Comparison of ENCODE assay signal across 7 mouse cellular contexts in genomic region chr7:126582759-126583158, GRCm38 (mm10). TPM values are rescaled to one million over a fixed set of nuclear protein-coding genes. Genes with fewer than 3 reads are reported as not detected.
DNase-seq lines count a peak whose midpoint lies in the region; ATAC-seq and TF ChIP-seq lines count a peak whose summit lies in the region.

No protein-coding gene starts in this region.

- DNase-seq in spleen, adult 2 months (ENCODE audit: low read depth in 1 of 2, low spot score in 2 of 2), result peak in 1 of 2 experiments; percentile 11
- DNase-seq in spleen, postnatal 10 days (ENCODE audit: low spot score in 2 of 2), result no peak
- DNase-seq in cerebellum, adult 8-10 months, result peak; percentile 40
- DNase-seq in forebrain, postnatal 0 days, result no peak
- DNase-seq in kidney, postnatal 36 days, result peak; percentile 44 to 59
- peak; percentile 47 for DNase-seq in mesoderm, embryonic 11.5 days (ENCODE audit: low read depth, low spot score)
- DNase-seq in thymus, postnatal 4 days, result peak; percentile 43

- no peak overlapping the region for H3K27ac ChIP-seq in spleen, adult 2 months (ENCODE audit: insufficient read depth, low read length)
- H3K27ac ChIP-seq in forebrain, postnatal 0 days (ENCODE audit: low read depth, low read length), result no peak overlapping the region; the same call in 1 of the 2 replicates

- H3K4me1 ChIP-seq in spleen, adult 2 months (ENCODE audit: control insufficient read depth, insufficient read depth, insufficient read length), result peaks cover 5% of the 10 kb centered on the region; the same call in 1 of the 2 replicates
- H3K4me1 ChIP-seq in forebrain, postnatal 0 days (ENCODE audit: insufficient read depth), result peaks cover 9% of the 10 kb centered on the region

- H3K4me3 ChIP-seq in spleen, adult 2 months (ENCODE audit: extremely low read depth, insufficient read depth, insufficient read length), result peak overlapping the region; percentile 94
- H3K4me3 ChIP-seq in forebrain, postnatal 0 days (ENCODE audit: low read depth, low read length), result peak overlapping the region; percentile 66

- TF ChIP-seq POLR2A in spleen, adult 2 months (IDR thresholded peaks at IDR 0.05; ENCODE audit: low read depth, low read length), result no peak

- no peaks in the 10 kb centered on the region for H3K9me3 ChIP-seq in forebrain, postnatal 0 days (ENCODE audit: low read length)

- no peak for TF ChIP-seq CTCF in spleen, adult 2 months (IDR thresholded peaks at IDR 0.05; ENCODE audit: extremely low read depth, insufficient read depth, insufficient read length, insufficient replicate concordance)
- no peak for TF ChIP-seq CTCF in forebrain, postnatal 0 days (IDR thresholded peaks at IDR 0.05; ENCODE audit: low read depth)

- 23% methylated on average over 20 of the region's 20 CpGs for WGBS in spleen, adult 2 months
- under 1% methylated on average over 20 of the region's 20 CpGs for WGBS in forebrain, postnatal 0 days

- no peaks in the 10 kb centered on the region for H3K27me3 ChIP-seq in spleen, adult 2 months (ENCODE audit: control insufficient read depth, insufficient read depth, low read length)
- no peaks in the 10 kb centered on the region for H3K27me3 ChIP-seq in forebrain, postnatal 0 days (ENCODE audit: insufficient read depth, low read length)

- H3K4me2 ChIP-seq in forebrain, postnatal 0 days (ENCODE audit: low read depth), result peak overlapping the region; percentile 80

- peaks cover 8% of the 10 kb centered on the region for H3K36me3 ChIP-seq in spleen, adult 2 months (ENCODE audit: control insufficient read depth, insufficient read depth, low read length)
- H3K36me3 ChIP-seq in forebrain, postnatal 0 days (ENCODE audit: insufficient read depth), result no peaks in the 10 kb centered on the region; the same call in 1 of the 2 replicates

- peak overlapping the region; percentile 55 for H3K9ac ChIP-seq in forebrain, postnatal 0 days

- ATAC-seq in forebrain, postnatal 0 days, result peak; percentile 60

RNA-seq across cellular contexts. Expression of gene Apobr, which starts 2.0 kb away (rescaled TPM):
- 13.6 and 15.8 TPM in 2 replicates for polyA plus RNA-seq in spleen, adult 2 months (2012; rRNA removed)
- 0.08 and 0.33 TPM in 2 replicates for total RNA-seq in forebrain, postnatal 0 days (2014; rRNA removed)
- polyA plus RNA-seq in forebrain, postnatal 0 days (2015; fragmentation: Nextera tagmentation; extraction: Ambion mirVana), result 0.16 and 0.39 TPM in 2 replicates

RNA-seq across cellular contexts. Expression of gene Cln3, which starts 2.9 kb away (rescaled TPM):
- polyA plus RNA-seq in spleen, adult 2 months (2012; rRNA removed), result 105 and 118 TPM in 2 replicates
- 26.9 and 29.0 TPM in 2 replicates for total RNA-seq in forebrain, postnatal 0 days (2014; rRNA removed)
- polyA plus RNA-seq in forebrain, postnatal 0 days (2015; fragmentation: Nextera tagmentation; extraction: Ambion mirVana), result 22.1 and 23.8 TPM in 2 replicates

RNA-seq across cellular contexts. Expression of gene Il27, which starts 12.0 kb away (rescaled TPM):
- polyA plus RNA-seq in spleen, adult 2 months (2012; rRNA removed), result 0.79 and 1.5 TPM in 2 replicates
- not detected in 2 replicates for total RNA-seq in forebrain, postnatal 0 days (2014; rRNA removed)
- not detected in 2 replicates for polyA plus RNA-seq in forebrain, postnatal 0 days (2015; fragmentation: Nextera tagmentation; extraction: Ambion mirVana)

RNA-seq across cellular contexts. Expression of gene Eif3c, which starts 16.5 kb away (rescaled TPM):
- 61.0 and 64.7 TPM in 2 replicates for polyA plus RNA-seq in spleen, adult 2 months (2012; rRNA removed)
- total RNA-seq in forebrain, postnatal 0 days (2014; rRNA removed), result 113 and 137 TPM in 2 replicates
- polyA plus RNA-seq in forebrain, postnatal 0 days (2015; fragmentation: Nextera tagmentation; extraction: Ambion mirVana), result 200 and 205 TPM in 2 replicates

RNA-seq across cellular contexts. Expression of gene Nupr1, which starts 47.9 kb away (rescaled TPM):
- 28.8 and 42.3 TPM in 2 replicates for polyA plus RNA-seq in spleen, adult 2 months (2012; rRNA removed)
- total RNA-seq in forebrain, postnatal 0 days (2014; rRNA removed), result 4.8 and 7.3 TPM in 2 replicates
- polyA plus RNA-seq in forebrain, postnatal 0 days (2015; fragmentation: Nextera tagmentation; extraction: Ambion mirVana), result 15.5 and 18.0 TPM in 2 replicates

Comparison
In these comparisons a context has a peak if more than half of its experiments do, and no peak if none do; other contexts are left out.
1. DNase-seq: peak in cerebellum, adult 8-10 months (single experiment), kidney, postnatal 36 days (2 of 2), mesoderm, embryonic 11.5 days (single experiment) and thymus, postnatal 4 days (single experiment); none in spleen, postnatal 10 days (0 of 2) and forebrain, postnatal 0 days (single experiment).
2. RNA of gene Apobr, which starts 2.0 kb away (polyA plus RNA-seq): 13.6 to 15.8 TPM in spleen, adult 2 months; 0.16 to 0.39 TPM in forebrain, postnatal 0 days; every median in the first group is over 10 times any median in the second.